Mouse (Mus musculus) small intestine, adult 2 months (tissue): ENCODE data around the gene Sorcs2.

Experiments
- CTCF ChIP-seq: fragments of 200-500 bp; IDR thresholded peaks from 2 replicates; pipeline ENCODE4 v1.5.1; 2012; ENCODE audit warnings: low read depth, mild to moderate bottlenecking, control low read depth, inconsistent platforms, low read length, moderate library complexity, mixed read lengths; ENCODE audit not compliant: insufficient replicate concordance, insufficient read length; ENCODE audit errors: extremely low read depth
- POLR2A ChIP-seq: fragments of 200-500 bp; IDR thresholded peaks from 2 replicates; pipeline ENCODE4 v1.6.1; 2012; ENCODE audit warnings: low read depth, mild to moderate bottlenecking, control low read depth, inconsistent platforms, low read length, moderate library complexity

GRCm38 (mm10) chr5:35980542-35980941 is 417.4 kb downstream of the Sorcs2 start:
- no peak for TF ChIP-seq POLR2A
- TF ChIP-seq CTCF = no peak
